Mouse (Mus musculus) heart, postnatal 0 days (tissue): ENCODE data around the gene Ndufs6.
A peak's percentile ranks its signal among the peaks of the same experiment; 100 is the strongest.

Experiments used
- CTCF ChIP-seq: IDR thresholded peaks from 2 replicates; pipeline ENCODE4 v1.5.1; 2016; ENCODE audit warnings: antibody characterized with exemption, control low read depth, low read depth
- EP300 ChIP-seq: IDR thresholded peaks from 2 replicates; pipeline ENCODE4 v1.6.1; 2016; ENCODE audit warnings: antibody characterized with exemption, low read depth

GRCm38 (mm10) chr13:73310183-73310929 lies 18.0 kb downstream of the Ndufs6 start:
- TF ChIP-seq EP300 (no peak), CTCF (peak; percentile 92)
